Mouse (Mus musculus) liver, postnatal 0 days (tissue): Measurements from ENCODE around the gene Polr1a.

Source experiments
- CTCF ChIP-seq: sonication (generic); IDR thresholded peaks from 2 replicates; pipeline ENCODE4 v1.5.1; 2016; ENCODE audit warnings: antibody characterized with exemption, low read depth
- EP300 ChIP-seq: IDR thresholded peaks from 2 replicates; pipeline ENCODE4 v1.6.1; 2016; ENCODE audit warnings: antibody characterized with exemption, low read depth, mild to moderate bottlenecking

- TF ChIP-seq EP300 = no peak
- TF ChIP-seq CTCF = no peak
Observed at GRCm38 (mm10) chr6:71940912-71941311, 32.1 kb downstream of the Polr1a start.
